Mouse (Mus musculus): ENCODE data around the gene Noc2l. TPM values are rescaled to one million over a fixed set of nuclear protein-coding genes. Genes with fewer than 3 reads are reported as not detected.
A peak's percentile ranks its signal among the peaks of the same experiment; 100 is the strongest.

Noc2l gene
- total RNA-seq, 2 experiments from 2014 or later: 69.5 to 71.7 TPM

GRCm38 (mm10) chr4:156215649-156216048 lies 20.2 kb upstream of the Noc2l start, which contains the start of gene Perm1:
Gene Perm1 (plus strand): TSS chr4:156215868.
- DNase-seq (ENCODE audit: low spot score in 2 of 2): no peak

- DNase-seq (ENCODE audit: low spot score in 2 of 2): no peak
Measured at GRCm38 (mm10) chr4:156216196-156216595, 19.6 kb upstream of the Noc2l start.

DNA sequence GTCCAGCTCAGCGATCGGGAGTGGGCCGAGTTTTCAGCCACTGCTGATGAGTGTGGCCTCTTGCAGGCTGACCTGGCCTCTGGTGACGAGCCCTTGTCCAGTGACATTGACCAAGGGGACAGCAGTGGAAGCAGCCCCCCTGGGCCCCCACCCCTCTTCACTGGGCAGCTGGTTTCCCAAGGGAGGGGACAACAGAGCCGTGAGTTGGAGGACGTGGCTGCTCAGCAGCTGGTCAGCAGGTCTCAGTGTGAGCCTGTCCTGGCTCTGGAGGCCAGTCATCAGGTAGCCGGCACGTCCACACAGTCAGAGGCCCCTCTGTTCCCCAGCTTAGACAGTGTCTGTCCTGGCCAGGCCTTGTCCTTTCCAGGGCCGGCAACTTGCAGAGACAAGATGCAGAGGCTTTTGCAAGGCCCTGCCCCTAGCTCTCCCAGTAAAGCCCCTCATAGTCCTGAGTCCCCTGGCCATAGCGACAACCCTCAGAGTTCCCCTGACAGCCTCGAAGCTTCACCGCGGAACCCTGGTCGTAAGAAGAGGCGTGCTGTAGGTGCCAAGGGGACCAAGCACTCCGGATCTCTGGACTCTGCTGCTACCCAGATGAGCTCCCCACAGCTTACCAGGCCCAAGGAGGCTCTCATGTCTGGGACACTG lies 18.7 kb upstream of the Noc2l start:
- no peak for DNase-seq (ENCODE audit: low spot score in 2 of 2)

GRCm38 (mm10) chr4:156217838-156218237 lies 18.0 kb upstream of the Noc2l start:
- no peak for DNase-seq (ENCODE audit: low spot score in 2 of 2)

GRCm38 (mm10) chr4:156219936-156220335 lies 15.9 kb upstream of the Noc2l start:
- DNase-seq (ENCODE audit: low spot score in 2 of 2): no peak

GRCm38 (mm10) chr4:156224276-156224675 lies 11.5 kb upstream of the Noc2l start:
- DNase-seq (ENCODE audit: low spot score in 2 of 2): no peak

- no peak for DNase-seq (ENCODE audit: low spot score in 2 of 2)
Measured at GRCm38 (mm10) chr4:156227752-156228392, 7.9 kb upstream of the Noc2l start.

DNA sequence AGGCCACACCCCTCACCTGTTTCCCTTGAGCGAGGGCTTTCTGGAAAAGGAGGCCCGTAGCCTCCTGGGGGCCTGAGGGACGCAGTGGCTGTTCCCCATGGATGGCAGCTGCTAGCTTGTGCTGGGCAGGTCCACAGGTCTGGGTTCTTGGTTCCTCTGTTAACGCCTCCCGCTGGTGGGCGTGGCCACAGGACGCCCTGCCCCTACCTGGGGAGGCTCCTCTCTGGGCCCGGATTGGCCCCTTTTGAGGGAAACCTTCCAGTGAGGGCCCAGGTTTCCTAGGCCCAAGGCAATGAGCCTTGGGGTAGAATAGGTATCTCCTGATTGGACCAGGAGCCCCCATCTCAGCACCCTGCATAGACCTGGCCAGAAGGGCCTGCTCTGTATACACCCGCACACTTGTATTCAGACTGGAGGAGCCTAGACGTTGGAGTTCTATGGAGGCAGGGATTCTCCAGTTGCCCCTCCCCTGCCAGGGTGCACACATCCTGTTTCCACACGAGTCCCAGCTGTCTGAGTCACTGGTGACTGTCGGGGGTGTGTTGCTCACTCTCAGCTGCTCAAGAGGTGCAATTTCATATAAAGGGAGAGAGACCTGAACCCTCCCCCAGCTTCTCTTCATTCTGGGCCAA lies 7.3 kb upstream of the Noc2l start:
- DNase-seq (ENCODE audit: low spot score in 2 of 2): no peak

DNA sequence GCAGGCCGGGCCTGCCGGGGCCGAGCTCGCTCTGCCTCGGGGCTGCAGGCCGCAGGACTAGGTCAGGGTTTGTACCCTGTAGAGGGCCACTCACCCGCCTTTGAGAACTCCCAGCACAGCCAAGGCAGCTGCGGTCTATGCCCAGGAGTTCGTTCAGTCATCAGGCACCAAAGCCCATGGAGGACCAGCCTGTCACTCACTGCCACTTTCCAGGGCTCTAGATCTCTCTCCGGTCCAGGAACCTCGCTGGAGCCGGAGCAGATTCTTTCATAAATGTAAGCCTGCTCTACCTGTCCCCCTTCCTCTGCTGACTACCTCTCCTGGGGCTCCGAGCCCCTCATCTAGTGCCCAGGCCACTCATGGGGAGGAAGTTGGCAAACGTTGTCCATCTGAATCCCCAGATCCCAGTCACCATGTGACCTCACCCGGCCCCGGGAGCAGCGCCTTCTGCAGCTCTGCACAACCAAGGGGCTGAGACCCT lies 1.7 kb upstream of the Noc2l start:
- DNase-seq (ENCODE audit: low spot score in 2 of 2): no peak

GRCm38 (mm10) chr4:156234701-156235213 lies 1.1 kb upstream of the Noc2l start, which contains the start of gene Plekhn1:
Gene Plekhn1 (minus strand): TSS chr4:156234857.
- peak; percentile 62 to 71 for DNase-seq (ENCODE audit: low spot score in 2 of 2)

- no peak for DNase-seq (ENCODE audit: low spot score in 2 of 2)
Measured at GRCm38 (mm10) chr4:156235360-156235770, 445 bp upstream of the Noc2l start.

DNA sequence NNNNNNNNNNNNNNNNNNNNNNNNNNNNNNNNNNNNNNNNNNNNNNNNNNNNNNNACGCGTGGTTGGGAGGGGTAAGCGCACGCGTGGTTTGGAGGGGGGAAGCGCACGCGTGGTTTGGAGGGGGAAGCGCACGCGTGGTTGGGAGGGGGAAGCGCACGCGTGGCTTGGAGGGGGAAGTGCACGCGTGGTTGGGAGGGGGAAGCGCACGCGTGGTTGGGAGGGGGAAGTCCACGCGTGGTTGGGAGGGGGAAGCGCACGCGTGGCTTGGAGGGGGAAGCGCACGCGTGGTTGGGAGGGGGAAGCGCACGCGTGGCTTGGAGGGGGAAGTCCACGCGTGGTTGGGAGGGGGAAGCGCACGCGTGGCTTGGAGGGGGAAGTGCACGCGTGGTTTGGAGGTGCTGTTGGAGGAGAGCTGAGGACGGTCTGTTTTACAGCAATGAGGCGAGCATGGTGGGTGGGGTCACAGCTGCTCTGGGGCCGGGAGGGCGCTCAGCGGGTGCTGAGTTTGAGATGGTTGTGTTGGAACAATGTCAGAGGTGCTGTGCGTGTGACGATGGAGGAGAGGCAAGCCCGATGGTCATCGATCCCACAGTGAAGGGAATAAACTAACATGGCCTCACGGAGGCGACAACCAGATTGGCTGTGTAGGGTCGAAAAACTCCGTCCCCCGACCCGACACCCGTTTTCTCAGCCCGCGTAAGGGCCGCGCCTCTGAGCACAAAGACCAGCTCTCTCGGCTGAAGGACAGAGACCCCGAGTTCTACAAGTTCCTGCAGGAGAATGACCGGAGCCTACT lies 1.0 kb downstream of the Noc2l start:
- DNase-seq (ENCODE audit: low spot score in 2 of 2): no peak

- DNase-seq (ENCODE audit: low spot score in 2 of 2): no peak
Measured at GRCm38 (mm10) chr4:156249567-156249966, 13.8 kb downstream of the Noc2l start.

GRCm38 (mm10) chr4:156251081-156251480 lies 15.3 kb downstream of the Noc2l start:
- DNase-seq (ENCODE audit: low spot score in 2 of 2): no peak

DNA sequence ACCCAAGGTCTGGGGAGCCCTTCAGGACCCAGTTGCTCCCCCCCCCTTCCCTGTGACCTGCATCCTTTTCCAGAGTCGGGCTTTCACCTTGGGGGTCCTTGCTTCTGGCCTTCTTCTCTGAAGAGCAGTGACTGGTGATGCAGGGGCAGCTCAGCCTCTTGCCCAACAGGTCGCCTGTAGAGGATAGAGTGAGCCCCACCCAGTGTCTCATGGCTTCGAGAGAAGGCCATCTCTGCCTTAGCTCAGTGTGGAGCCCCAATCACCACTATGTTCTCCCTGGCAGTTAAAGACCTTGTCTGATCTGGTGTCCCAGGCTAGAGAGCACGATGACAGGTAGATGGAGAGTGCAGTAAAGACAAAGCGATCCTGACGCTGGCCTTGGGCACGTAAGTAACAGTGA lies 16.3 kb downstream of the Noc2l start:
- DNase-seq (ENCODE audit: low spot score in 2 of 2): no peak

- no peak for DNase-seq (ENCODE audit: low spot score in 2 of 2)
Measured at GRCm38 (mm10) chr4:156252619-156253018, 16.8 kb downstream of the Noc2l start.

DNA sequence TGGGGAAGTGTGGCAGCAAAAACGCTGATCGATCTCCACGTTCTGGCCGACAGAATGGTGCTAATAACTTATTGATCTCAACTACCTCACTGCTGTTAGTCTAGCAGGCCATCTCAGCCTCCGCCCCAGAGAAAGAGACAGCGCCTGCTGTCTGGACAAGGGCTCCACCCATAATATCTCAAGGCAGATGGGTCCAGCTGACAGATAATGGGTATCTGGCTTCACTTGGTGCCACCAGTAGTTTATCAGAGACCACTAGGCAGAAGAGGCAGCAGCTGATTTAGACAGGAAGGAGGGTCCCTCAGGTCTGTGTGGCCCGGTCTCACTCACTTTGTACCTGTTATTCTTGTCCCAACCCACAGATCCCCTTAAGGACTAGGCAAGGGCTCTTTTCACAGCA lies 17.2 kb downstream of the Noc2l start:
- no peak for DNase-seq (ENCODE audit: low spot score in 2 of 2)

DNA sequence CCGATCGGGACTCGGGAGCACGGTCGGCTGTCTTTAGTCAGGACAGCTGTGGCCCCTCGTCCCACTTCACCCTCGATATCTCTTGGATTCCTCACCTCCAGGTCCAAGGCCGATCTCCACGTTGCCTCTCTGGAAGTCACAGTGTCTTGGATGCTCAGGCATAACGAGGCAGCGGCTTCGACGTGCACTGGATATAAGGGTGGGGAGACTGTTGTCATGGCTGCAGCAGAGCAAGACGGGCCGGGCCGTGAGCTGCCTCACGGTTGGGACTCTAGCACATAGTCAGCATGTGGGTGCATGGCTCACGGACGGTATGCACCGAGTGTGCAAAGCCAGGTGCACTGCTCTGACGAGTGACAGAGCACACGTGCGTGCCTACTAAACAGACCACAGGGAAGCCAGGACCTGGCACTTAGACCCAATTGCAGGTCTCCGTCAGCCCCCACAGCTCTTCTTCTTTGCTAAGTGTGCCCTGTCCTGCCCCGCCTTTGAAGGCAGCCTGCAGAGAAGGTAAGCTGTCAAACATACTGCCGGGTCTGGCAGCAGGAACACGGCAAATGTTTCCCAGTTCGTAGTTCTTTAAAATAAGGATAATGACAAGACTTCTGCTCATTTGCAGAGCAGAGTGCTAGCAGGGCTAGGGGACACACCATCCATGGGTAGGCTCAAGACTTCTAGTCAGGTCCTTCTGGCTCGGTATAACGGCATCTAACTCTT lies 18.7 kb downstream of the Noc2l start:
- DNase-seq (ENCODE audit: low spot score in 2 of 2): no peak

- no peak for DNase-seq (ENCODE audit: low spot score in 2 of 2)
Measured at GRCm38 (mm10) chr4:156255078-156255839, 19.4 kb downstream of the Noc2l start, which contains the start of gene Samd11. Gene Samd11 (minus strand): TSS chr4:156255657.
